Mouse (Mus musculus): ENCODE measurements at regions not wholly inside any gene's neighbourhood (a gene's known extent, or its start where the extent isn't known, plus 50 kb on each side); places are given as distances from the start of the nearest gene placed in this dataset.

GRCm38 (mm10) chr8:103475816-103476797 is 625.3 kb upstream of the Cdh5 start:
- no peak for TF ChIP-seq POLR2A (IDR thresholded peaks at IDR 0.05; ENCODE audit: control insufficient read depth, extremely low read depth, insufficient read depth, low read length, poor library complexity)
- TF ChIP-seq CTCF (IDR thresholded peaks at IDR 0.05; ENCODE audit: borderline replicate concordance, control insufficient read depth, extremely low read depth, insufficient read depth, low read length, poor library complexity), result no peak

All from thymus, adult 2 months (tissue).